Mouse (Mus musculus): ENCODE data around the gene Armc9. TPM values are rescaled to one million over a fixed set of nuclear protein-coding genes. Genes with fewer than 3 reads are reported as not detected.

Armc9 gene
- polyA plus RNA-seq, 1 experiment from 2014 or later, result 32.3 TPM

DNA sequence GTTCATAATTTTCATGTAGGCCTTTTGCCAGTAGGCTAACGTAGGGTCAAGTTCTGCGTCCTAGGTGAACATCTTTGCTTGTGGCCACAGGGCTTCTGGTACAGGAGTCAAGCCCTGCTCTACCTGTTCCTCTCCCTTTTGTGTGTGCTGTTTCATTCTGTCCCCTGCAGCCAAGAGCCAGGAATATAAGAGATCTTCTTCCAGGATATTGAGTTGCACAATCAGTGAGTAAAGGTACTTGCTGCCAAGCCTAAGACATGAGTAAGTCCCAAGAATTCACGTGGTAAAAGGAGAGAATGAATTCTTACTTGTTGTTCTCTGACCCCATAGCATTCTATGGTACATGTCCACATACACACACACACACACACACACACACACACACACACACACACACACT is 138.5 kb downstream of the Armc9 start:
- no peaks in the 10 kb centered on the region for H3K27me3 ChIP-seq (ENCODE audit: control insufficient read depth, insufficient read depth, low read length)
- H3K36me3 ChIP-seq (ENCODE audit: control insufficient read depth, insufficient read depth, low read length), result no peaks in the 10 kb centered on the region
- H3K4me3 ChIP-seq (ENCODE audit: low read depth, low read length), result no peak overlapping the region
- H3K9ac ChIP-seq (ENCODE audit: low read length), result no peak overlapping the region
- DNase-seq (ENCODE audit: low spot score, missing footprints) (no peak), ATAC-seq (ENCODE audit: low FRiP score) (no peak)
- H3K27ac ChIP-seq (ENCODE audit: low read depth, low read length), result no peak overlapping the region
- peaks cover 6% of the 10 kb centered on the region for H3K4me1 ChIP-seq (ENCODE audit: control insufficient read depth, insufficient read depth, low read length)
- no peak overlapping the region for H3K4me2 ChIP-seq
- H3K9me3 ChIP-seq (ENCODE audit: control insufficient read depth, low read length), result no peaks in the 10 kb centered on the region
- 94% methylated on average over 3 of the region's 3 CpGs for WGBS

GRCm38 (mm10) chr1:86293868-86294267 is 139.3 kb downstream of the Armc9 start:
- no peaks in the 10 kb centered on the region for H3K36me3 ChIP-seq (ENCODE audit: control insufficient read depth, insufficient read depth, low read length)
- no peaks in the 10 kb centered on the region for H3K27me3 ChIP-seq (ENCODE audit: control insufficient read depth, insufficient read depth, low read length)
- H3K4me3 ChIP-seq (ENCODE audit: low read depth, low read length), result no peak overlapping the region
- no peak overlapping the region for H3K4me2 ChIP-seq
- DNase-seq (ENCODE audit: low spot score, missing footprints) (no peak), ATAC-seq (ENCODE audit: low FRiP score) (no peak)
- H3K9ac ChIP-seq (ENCODE audit: low read length), result no peak overlapping the region
- H3K9me3 ChIP-seq (ENCODE audit: control insufficient read depth, low read length), result no peaks in the 10 kb centered on the region
- H3K4me1 ChIP-seq (ENCODE audit: control insufficient read depth, insufficient read depth, low read length), result peaks cover 6% of the 10 kb centered on the region
- 92% methylated on average over 5 of the region's 5 CpGs for WGBS
- no peak overlapping the region for H3K27ac ChIP-seq (ENCODE audit: low read depth, low read length)

DNA sequence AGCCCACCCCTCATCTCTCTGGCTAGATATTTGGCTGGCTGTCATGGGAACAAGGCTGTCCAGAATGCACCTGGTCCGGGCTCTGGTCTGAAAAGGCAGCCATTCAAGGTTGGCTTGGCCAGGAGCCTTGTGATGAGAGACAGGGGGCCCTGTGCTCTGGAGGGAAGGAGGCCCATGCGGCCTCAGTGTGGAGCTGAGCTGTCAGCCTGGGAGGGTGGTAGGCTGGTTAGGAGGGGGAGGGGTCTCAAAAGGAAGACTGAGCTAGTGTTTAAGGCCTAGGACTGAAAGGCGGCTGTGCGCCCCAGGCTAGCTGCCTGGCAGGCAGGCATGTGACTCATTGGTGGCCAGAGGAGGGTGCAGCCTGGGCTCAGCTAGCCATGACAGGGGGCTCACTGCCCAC is 139.9 kb downstream of the Armc9 start:
- Histone ChIP-seq H3K9ac (ENCODE audit: low read length) (no peak overlapping the region), H3K27ac (ENCODE audit: low read depth, low read length) (no peak overlapping the region), H3K36me3 (ENCODE audit: control insufficient read depth, insufficient read depth, low read length) (no peaks in the 10 kb centered on the region), H3K4me3 (ENCODE audit: low read depth, low read length) (no peak overlapping the region), H3K9me3 (ENCODE audit: control insufficient read depth, low read length) (no peaks in the 10 kb centered on the region), H3K27me3 (ENCODE audit: control insufficient read depth, insufficient read depth, low read length) (no peaks in the 10 kb centered on the region), H3K4me2 (no peak overlapping the region), H3K4me1 (ENCODE audit: control insufficient read depth, insufficient read depth, low read length) (peaks cover 6% of the 10 kb centered on the region)
- ATAC-seq (ENCODE audit: low FRiP score) (peak; percentile 46; the same call in 1 of the 2 replicates), DNase-seq (ENCODE audit: low spot score, missing footprints) (no peak)
- 8% methylated on average over 4 of the region's 4 CpGs for WGBS

DNA sequence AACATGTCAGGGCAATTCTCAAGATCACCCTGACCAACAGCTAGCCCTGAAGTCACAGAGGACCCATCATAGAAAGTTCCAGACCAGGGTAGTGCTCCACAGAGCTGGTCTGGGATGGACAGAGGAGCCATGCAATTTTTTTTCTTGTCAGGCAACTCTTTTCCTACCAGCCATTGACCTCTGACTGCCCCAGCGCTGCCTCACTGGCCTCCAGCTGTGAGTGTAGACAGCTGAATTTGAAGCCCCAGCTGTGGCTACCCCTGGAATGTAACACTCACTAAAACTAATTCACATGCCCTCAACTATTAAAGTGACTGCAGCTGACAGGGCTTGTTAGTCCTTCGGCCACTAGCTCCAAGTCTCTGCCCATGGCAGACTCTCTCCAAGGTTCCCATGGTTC is 145.5 kb downstream of the Armc9 start:
- DNase-seq (ENCODE audit: low spot score, missing footprints) (no peak), ATAC-seq (ENCODE audit: low FRiP score) (no peak)
- no peak overlapping the region for H3K4me2 ChIP-seq
- no peak overlapping the region for H3K27ac ChIP-seq (ENCODE audit: low read depth, low read length)
- H3K27me3 ChIP-seq (ENCODE audit: control insufficient read depth, insufficient read depth, low read length), result peaks cover 35% of the 10 kb centered on the region
- no peaks in the 10 kb centered on the region for H3K9me3 ChIP-seq (ENCODE audit: control insufficient read depth, low read length)
- 34% methylated on average over 2 of the region's 2 CpGs for WGBS
- H3K4me3 ChIP-seq (ENCODE audit: low read depth, low read length), result no peak overlapping the region
- H3K4me1 ChIP-seq (ENCODE audit: control insufficient read depth, insufficient read depth, low read length), result peaks cover 12% of the 10 kb centered on the region
- no peaks in the 10 kb centered on the region for H3K36me3 ChIP-seq (ENCODE audit: control insufficient read depth, insufficient read depth, low read length)
- no peak overlapping the region for H3K9ac ChIP-seq (ENCODE audit: low read length)

GRCm38 (mm10) chr1:86300731-86301130 is 146.2 kb downstream of the Armc9 start:
- H3K4me3 ChIP-seq (ENCODE audit: low read depth, low read length), result no peak overlapping the region
- ATAC-seq (ENCODE audit: low FRiP score) (no peak), DNase-seq (ENCODE audit: low spot score, missing footprints) (no peak)
- no peak overlapping the region for H3K4me2 ChIP-seq
- H3K36me3 ChIP-seq (ENCODE audit: control insufficient read depth, insufficient read depth, low read length), result no peaks in the 10 kb centered on the region
- H3K27ac ChIP-seq (ENCODE audit: low read depth, low read length), result no peak overlapping the region
- H3K9ac ChIP-seq (ENCODE audit: low read length), result no peak overlapping the region
- H3K27me3 ChIP-seq (ENCODE audit: control insufficient read depth, insufficient read depth, low read length), result peaks cover 36% of the 10 kb centered on the region
- H3K9me3 ChIP-seq (ENCODE audit: control insufficient read depth, low read length), result no peaks in the 10 kb centered on the region
- H3K4me1 ChIP-seq (ENCODE audit: control insufficient read depth, insufficient read depth, low read length), result peaks cover 12% of the 10 kb centered on the region
- WGBS, result 58% methylated on average over 7 of the region's 7 CpGs

DNA sequence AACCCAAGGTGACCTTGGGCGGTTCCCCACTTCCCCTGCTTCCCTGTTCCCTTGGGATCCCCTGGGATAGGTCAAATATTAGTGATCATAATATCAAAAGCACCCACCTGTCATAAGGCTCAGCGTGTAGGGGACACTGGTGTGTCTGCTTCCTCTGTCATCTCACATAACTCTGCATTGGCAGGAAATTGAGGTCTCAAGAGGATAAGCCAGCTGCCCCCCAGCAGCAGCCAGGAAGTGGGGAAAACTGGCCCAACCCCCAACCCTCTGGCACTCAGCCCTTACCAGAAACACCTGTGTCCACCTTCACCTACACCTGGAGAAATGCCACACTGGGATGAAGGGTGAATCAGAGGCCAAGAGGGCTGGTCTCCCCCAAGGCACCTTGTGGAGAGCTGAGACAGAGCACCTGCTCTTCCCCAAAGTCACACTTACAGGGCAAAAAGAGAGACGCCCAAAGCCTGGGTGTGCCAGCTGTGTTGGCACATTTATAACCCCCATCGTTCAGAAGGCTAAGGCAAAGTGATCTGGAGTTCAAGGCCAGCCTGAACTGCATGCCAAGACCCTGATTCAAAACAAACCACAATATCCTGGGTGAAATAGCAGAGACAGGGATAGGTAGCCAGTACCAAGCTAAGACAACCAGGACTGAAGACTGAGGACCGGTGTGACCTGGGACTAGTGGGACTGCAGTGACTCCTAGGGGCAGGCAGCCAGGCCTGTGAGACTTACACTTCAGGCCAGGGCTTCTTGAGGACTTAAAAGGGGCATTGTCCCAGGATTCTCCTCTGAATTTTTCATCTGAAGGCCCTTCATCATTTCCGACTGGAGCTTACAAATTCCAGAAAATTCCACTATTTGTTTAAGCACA is 146.9 kb downstream of the Armc9 start:
- DNase-seq (ENCODE audit: low spot score, missing footprints), result no peak
- no peak overlapping the region for H3K9ac ChIP-seq (ENCODE audit: low read length)
- H3K4me2 ChIP-seq, result no peak overlapping the region
- no peak overlapping the region for H3K27ac ChIP-seq (ENCODE audit: low read depth, low read length)
- H3K4me3 ChIP-seq (ENCODE audit: low read depth, low read length), result no peak overlapping the region
- peaks cover 12% of the 10 kb centered on the region for H3K4me1 ChIP-seq (ENCODE audit: control insufficient read depth, insufficient read depth, low read length)
- WGBS, result 48% methylated on average over 6 of the region's 6 CpGs
- no peaks in the 10 kb centered on the region for H3K36me3 ChIP-seq (ENCODE audit: control insufficient read depth, insufficient read depth, low read length)
- no peak for ATAC-seq (ENCODE audit: low FRiP score)
- H3K9me3 ChIP-seq (ENCODE audit: control insufficient read depth, low read length), result no peaks in the 10 kb centered on the region
- peaks cover 36% of the 10 kb centered on the region for H3K27me3 ChIP-seq (ENCODE audit: control insufficient read depth, insufficient read depth, low read length)

GRCm38 (mm10) chr1:86302532-86302931 is 148.0 kb downstream of the Armc9 start, which contains the start of gene B3gnt7:
B3gnt7 (plus strand) TSS chr1:86302832.
- ATAC-seq (ENCODE audit: low FRiP score) (no peak), DNase-seq (ENCODE audit: low spot score, missing footprints) (no peak)
- Histone ChIP-seq H3K9ac (ENCODE audit: low read length) (peak within 1 kb of the TSS; percentile 57), H3K27me3 (ENCODE audit: control insufficient read depth, insufficient read depth, low read length) (peaks cover 36% of the 10 kb centered on the region), H3K4me1 (ENCODE audit: control insufficient read depth, insufficient read depth, low read length) (peaks cover 12% of the 10 kb centered on the region), H3K36me3 (ENCODE audit: control insufficient read depth, insufficient read depth, low read length) (no peaks in the 10 kb centered on the region), H3K4me3 (ENCODE audit: low read depth, low read length) (peak within 1 kb of the TSS; percentile 53), H3K4me2 (peak within 1 kb of the TSS; percentile 98), H3K9me3 (ENCODE audit: control insufficient read depth, low read length) (no peaks in the 10 kb centered on the region), H3K27ac (ENCODE audit: low read depth, low read length) (no peak within 1 kb of the TSS)
- WGBS, result 21% methylated on average over 6 of the region's 6 CpGs

DNA sequence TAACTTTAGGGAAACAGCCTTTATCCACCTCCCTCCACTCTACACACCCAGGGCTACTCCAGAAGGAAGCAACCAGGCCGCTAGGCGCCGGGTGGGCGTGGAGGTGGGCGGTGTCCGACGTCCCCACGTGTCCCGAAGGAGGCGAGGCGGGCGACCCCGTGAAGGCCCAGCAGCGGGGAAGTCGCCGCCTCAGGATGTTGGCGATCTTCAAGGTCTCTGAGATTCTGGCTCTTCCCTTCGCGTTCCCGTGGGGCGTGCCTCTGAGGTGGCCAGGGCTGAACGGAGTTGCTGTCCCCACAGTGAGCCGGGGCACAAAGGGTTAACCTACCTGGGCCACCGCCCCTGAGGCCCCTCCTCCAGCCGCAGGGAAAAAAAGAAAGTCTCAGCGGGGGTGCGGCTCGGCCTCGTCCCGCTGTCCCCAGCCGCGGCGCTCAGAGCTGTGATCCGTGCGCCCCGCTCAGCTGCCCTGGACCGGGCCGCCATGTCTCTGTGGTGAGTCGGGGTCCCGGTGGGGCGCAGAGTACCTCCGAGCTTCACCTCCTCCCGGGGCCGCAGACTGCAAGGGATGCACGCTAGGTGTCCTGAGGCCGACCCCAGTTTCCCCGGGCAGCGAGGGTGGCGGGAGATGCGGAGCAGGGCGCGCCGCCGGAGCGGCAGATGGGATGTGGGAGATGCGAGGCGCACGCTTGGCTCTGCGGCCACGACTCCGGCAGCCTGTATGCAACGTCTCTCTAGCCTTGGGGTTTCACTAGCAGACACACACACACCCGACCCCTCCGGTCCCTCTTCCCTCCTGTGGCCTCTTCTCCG is 148.7 kb downstream of the Armc9 start:
- ATAC-seq (ENCODE audit: low FRiP score) (peak; percentile 79), DNase-seq (ENCODE audit: low spot score, missing footprints) (peak; percentile 97)
- H3K9ac ChIP-seq (ENCODE audit: low read length), result peak overlapping the region; percentile 57
- WGBS, result 1% methylated on average over 62 of the region's 65 CpGs
- H3K27me3 ChIP-seq (ENCODE audit: control insufficient read depth, insufficient read depth, low read length), result peaks cover 36% of the 10 kb centered on the region
- H3K9me3 ChIP-seq (ENCODE audit: control insufficient read depth, low read length), result no peaks in the 10 kb centered on the region
- H3K4me3 ChIP-seq (ENCODE audit: low read depth, low read length), result peak overlapping the region; percentile 53
- peak overlapping the region; percentile 98 for H3K4me2 ChIP-seq
- H3K36me3 ChIP-seq (ENCODE audit: control insufficient read depth, insufficient read depth, low read length), result no peaks in the 10 kb centered on the region
- H3K4me1 ChIP-seq (ENCODE audit: control insufficient read depth, insufficient read depth, low read length), result peaks cover 12% of the 10 kb centered on the region
- H3K27ac ChIP-seq (ENCODE audit: low read depth, low read length), result no peak overlapping the region

- ATAC-seq (ENCODE audit: low FRiP score) (no peak), DNase-seq (ENCODE audit: low spot score, missing footprints) (no peak)
- 2% methylated on average over 16 of the region's 16 CpGs for WGBS
- Histone ChIP-seq H3K4me2 (peak overlapping the region; percentile 98), H3K4me3 (ENCODE audit: low read depth, low read length) (peak overlapping the region; percentile 53), H3K27ac (ENCODE audit: low read depth, low read length) (no peak overlapping the region), H3K4me1 (ENCODE audit: control insufficient read depth, insufficient read depth, low read length) (peaks cover 12% of the 10 kb centered on the region), H3K9me3 (ENCODE audit: control insufficient read depth, low read length) (no peaks in the 10 kb centered on the region), H3K27me3 (ENCODE audit: control insufficient read depth, insufficient read depth, low read length) (peaks cover 36% of the 10 kb centered on the region), H3K9ac (ENCODE audit: low read length) (peak overlapping the region; percentile 57), H3K36me3 (ENCODE audit: control insufficient read depth, insufficient read depth, low read length) (no peaks in the 10 kb centered on the region)
Measured at GRCm38 (mm10) chr1:86303873-86304250, 149.3 kb downstream of the Armc9 start.
